Mouse (Mus musculus): ENCODE measurements at regions not wholly inside any gene's neighbourhood (a gene's known extent, or its start where the extent isn't known, plus 50 kb on each side); places are given as distances from the start of the nearest gene placed in this dataset.

DNA sequence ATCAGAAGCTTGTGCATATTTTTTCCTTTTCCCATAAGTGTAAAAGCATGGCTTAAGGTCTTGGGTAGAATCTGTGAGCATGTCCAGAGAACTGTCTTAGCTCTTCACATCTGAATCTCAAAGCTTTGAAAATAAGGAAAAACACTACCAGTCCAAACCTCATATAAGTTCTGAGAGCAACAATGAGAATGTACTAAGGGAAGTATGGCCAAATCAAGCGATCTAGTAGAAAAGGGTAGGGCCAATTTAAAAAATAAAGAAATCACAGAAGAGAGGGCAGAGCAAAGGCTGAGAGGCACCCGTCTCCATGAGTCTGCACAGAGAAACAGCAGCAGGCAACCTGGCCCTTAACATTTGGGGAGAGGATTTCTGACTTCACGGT is 161.7 kb upstream of the Tmem161b start:
- TF ChIP-seq POLR2A (IDR thresholded peaks at IDR 0.05; ENCODE audit: insufficient read depth, low read length) = no peak
- no peak for TF ChIP-seq CTCF (IDR thresholded peaks at IDR 0.05; ENCODE audit: low read depth, low read length)
- no peak for TF ChIP-seq EP300 (IDR thresholded peaks at IDR 0.05; ENCODE audit: insufficient read depth, low read depth, low read length)

All from ES-Bruce4 (cell line).